Mouse (Mus musculus) heart, postnatal 14 days (tissue): ENCODE measurements around the gene Vmn2r53. TPM values are rescaled to one million over a fixed set of nuclear protein-coding genes. Genes with fewer than 3 reads are reported as not detected.
"Not testable (repeated sequence)": the region's sequence is repeated elsewhere in the genome, so short reads cannot be mapped to it uniquely, and the experiment has no call there.

Source experiments
- DNase-seq, 2 experiments: peaks; one replicate each; pipeline ENCODE4 v3.0.0; 2021 to 2022
- intact Hi-C: fragments of 180-260 bp; cut with DNase I; formaldehyde crosslinking; loops from one replicate; pipeline ENCODE4 v1.15.1; 2025
- long read RNA-seq, 2 experiments: library from polyadenylated mRNA; stranded (forward); transcript quantifications; one replicate each; pipeline ENCODE4 v2.0.0; 2021
- total RNA-seq, 2 experiments: library from RNA; stranded (reverse); gene quantifications; 2 replicates each; pipeline ENCODE4 v1.2.3; 2021

Vmn2r53 gene
- under 1 TPM; 0.02 TPM for total RNA-seq
- long read RNA-seq, experiment 1, result 0 reads
- long read RNA-seq, experiment 2, result 0 reads

- intact Hi-C loops, result no loop called here
- DNase-seq, result no peak
Measured at GRCm38 (mm10) chr7:12608688-12609087, at the start of gene Vmn2r53. Gene Vmn2r53, minus strand, starts transcription at chr7:12608788.

DNA sequence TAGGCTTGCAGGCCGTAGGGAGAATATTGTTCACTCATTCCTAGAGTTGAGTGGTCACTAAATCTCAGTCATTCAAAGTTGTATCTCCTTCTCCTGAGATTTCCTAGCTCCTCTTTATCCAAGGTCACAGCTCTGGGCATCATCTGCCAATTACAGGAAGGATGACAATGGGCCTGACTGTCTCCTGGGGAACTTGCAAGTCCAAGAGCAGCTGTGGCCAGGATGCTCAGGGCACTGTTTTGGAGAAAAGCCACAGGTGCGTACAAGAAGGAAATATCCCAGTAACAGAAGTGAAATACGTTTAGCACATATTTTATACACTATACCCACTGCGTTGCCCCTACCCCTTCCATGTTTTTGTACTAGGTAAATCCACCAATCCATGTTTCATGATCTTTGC is 31.6 kb upstream of the Vmn2r53 start, which contains the start of gene Vmn2r54:
Gene Vmn2r54, minus strand, starts transcription at position 101 of the 400 bp plus-strand sequence.
- intact Hi-C loops, DNase-seq: not testable (repeated sequence)

Other genes with a start within 250 kb of the Vmn2r53 start
- gene Vmn1r84, start 239.5 kb downstream of the Vmn2r53 start, total RNA-seq, result not detected
- gene Zfp551, start 186.0 kb downstream of the Vmn2r53 start, total RNA-seq, result 1 to 10 TPM; 2.0 to 2.2 TPM
- 10 to 100 TPM; 12.1 to 14.0 TPM for gene Zfp606, start 130.5 kb downstream of the Vmn2r53 start, total RNA-seq
- not detected for gene 2900092C05Rik, start 96.3 kb downstream of the Vmn2r53 start, total RNA-seq
- gene Vmn2r54, start 31.5 kb upstream of the Vmn2r53 start, total RNA-seq, result not detected
- gene Vmn2r55, start 76.2 kb upstream of the Vmn2r53 start, total RNA-seq, result not detected
- not detected for gene Vmn2r56, start 126.2 kb upstream of the Vmn2r53 start, total RNA-seq
- gene Zscan18, start 194.8 kb upstream of the Vmn2r53 start, total RNA-seq, result 1 to 10 TPM; 1.4 TPM
- 1 to 10 TPM; 8.6 to 9.3 TPM for gene Zfp329, start 210.1 kb upstream of the Vmn2r53 start, total RNA-seq
- gene Zfp110, start 226.0 kb upstream of the Vmn2r53 start, total RNA-seq, result 10 to 100 TPM; 15.1 to 17.3 TPM